Mouse (Mus musculus) testis, adult 2 months (tissue): ENCODE measurements around the gene Cidec. TPM values are rescaled to one million over a fixed set of nuclear protein-coding genes. Genes with fewer than 3 reads are reported as not detected.

Experiments
- H3K27ac ChIP-seq: fragments of 200-500 bp; 2 replicates; pipeline ENCODE4 v1.5.1; 2012; ENCODE audit warnings: low read depth, low read length; ENCODE audit not compliant: control insufficient read depth, insufficient read depth
- H3K27me3 ChIP-seq: fragments of 200-500 bp; 2 replicates; pipeline ENCODE4 v1.6.1; 2012; ENCODE audit warnings: mild to moderate bottlenecking, low read length, moderate library complexity; ENCODE audit not compliant: control insufficient read depth, insufficient read depth
- H3K36me3 ChIP-seq: fragments of 200-500 bp; 2 replicates; pipeline ENCODE4 v1.6.1; 2012; ENCODE audit warnings: mild to moderate bottlenecking, low read length; ENCODE audit not compliant: control insufficient read depth, insufficient read depth
- H3K4me1 ChIP-seq: fragments of 200-500 bp; 2 replicates; pipeline ENCODE4 v1.6.1; 2012; ENCODE audit warnings: low read length; ENCODE audit not compliant: control insufficient read depth, insufficient read depth
- H3K4me3 ChIP-seq: fragments of 200-500 bp; 2 replicates; pipeline ENCODE4 v1.5.1; 2012; ENCODE audit warnings: low read depth, mild to moderate bottlenecking, low read length, moderate library complexity, mixed read lengths; ENCODE audit not compliant: control insufficient read depth
- CTCF ChIP-seq: fragments of 200-500 bp; IDR thresholded peaks from 2 replicates; pipeline ENCODE4 v1.5.1; 2012; ENCODE audit warnings: low read depth, mild to moderate bottlenecking, inconsistent platforms, low read length, moderate library complexity; ENCODE audit not compliant: control insufficient read depth, insufficient read depth, insufficient replicate concordance
- POLR2A ChIP-seq: fragments of 200-500 bp; IDR thresholded peaks from 2 replicates; pipeline ENCODE4 v1.6.1; 2012; ENCODE audit warnings: low read depth, mild to moderate bottlenecking, inconsistent platforms, low read length, moderate library complexity; ENCODE audit not compliant: control insufficient read depth
- polyA plus RNA-seq: library from polyadenylated mRNA; depleted of rRNA; stranded (reverse); fragments of >200 nt; gene quantifications from 2 replicates; pipeline ENCODE4 v1.2.3, GENCODE M21; 2012; rRNA removed

Gene Cidec
- 1.7 and 5.7 TPM in 2 replicates for polyA plus RNA-seq

- no peaks in the 10 kb centered on the region; the same call in 1 of the 2 replicates for H3K4me1 ChIP-seq
- H3K4me3 ChIP-seq, result no peak within 1 kb of the TSS
- no peaks in the 10 kb centered on the region for H3K36me3 ChIP-seq
- H3K27ac ChIP-seq, result no peak within 1 kb of the TSS
- H3K27me3 ChIP-seq, result no peaks in the 10 kb centered on the region
- TF ChIP-seq POLR2A, result no peak
- no peak for TF ChIP-seq CTCF
Observed at GRCm38 (mm10) chr6:113435664-113436205, at the start of gene Cidec. Gene Cidec, minus strand, starts transcription at chr6:113435760.

- H3K27ac ChIP-seq, result peak overlapping the region; percentile 52; the same call in 1 of the 2 replicates
- no peaks in the 10 kb centered on the region for H3K27me3 ChIP-seq
- TF ChIP-seq CTCF (no peak), POLR2A (no peak)
- H3K36me3 ChIP-seq, result no peaks in the 10 kb centered on the region
- peak overlapping the region; percentile 84 for H3K4me3 ChIP-seq
- H3K4me1 ChIP-seq, result peaks cover 10% of the 10 kb centered on the region
Observed at GRCm38 (mm10) chr6:113483729-113484128, 48.2 kb upstream of the Cidec start.

GRCm38 (mm10) chr6:113483100-113483615 lies 47.6 kb upstream of the Cidec start, which contains the start of gene Creld1:
Gene Creld1, plus strand, starts transcription at chr6:113483297.
- no peaks in the 10 kb centered on the region for H3K27me3 ChIP-seq
- peaks cover 10% of the 10 kb centered on the region for H3K4me1 ChIP-seq

GRCm38 (mm10) chr6:113482477-113483099 lies 47.0 kb upstream of the Cidec start:
- TF ChIP-seq POLR2A (no peak), CTCF (no peak)
- Histone ChIP-seq H3K36me3 (no peaks in the 10 kb centered on the region), H3K4me3 (peak overlapping the region; percentile 84), H3K4me1 (peaks cover 10% of the 10 kb centered on the region), H3K27me3 (no peaks in the 10 kb centered on the region), H3K27ac (no peak overlapping the region)

More at GRCm38 (mm10) chr6:113483100-113483615, 47.6 kb upstream of the Cidec start, which contains the start of gene Creld1:
- Histone ChIP-seq H3K36me3 (no peaks in the 10 kb centered on the region), H3K4me3 (peak within 1 kb of the TSS; percentile 84), H3K27ac (peak within 1 kb of the TSS; percentile 52; the same call in 1 of the 2 replicates)
- 0 out of 2 replicates have a peak, but pooled peaks have one; percentile 14 for TF ChIP-seq POLR2A
- no peak for TF ChIP-seq CTCF

GRCm38 (mm10) chr6:113480555-113481373 lies 45.2 kb upstream of the Cidec start:
- no peak for TF ChIP-seq POLR2A
- no peak for TF ChIP-seq CTCF
- Histone ChIP-seq H3K27ac (no peak overlapping the region), H3K4me3 (no peak overlapping the region), H3K4me1 (peaks cover 10% of the 10 kb centered on the region), H3K36me3 (no peaks in the 10 kb centered on the region), H3K27me3 (no peaks in the 10 kb centered on the region)

- TF ChIP-seq POLR2A, result no peak
- no peak for TF ChIP-seq CTCF
- no peak overlapping the region for H3K27ac ChIP-seq
- no peaks in the 10 kb centered on the region for H3K36me3 ChIP-seq
- no peaks in the 10 kb centered on the region for H3K27me3 ChIP-seq
- H3K4me1 ChIP-seq, result peaks cover 10% of the 10 kb centered on the region
- no peak overlapping the region for H3K4me3 ChIP-seq
Observed at GRCm38 (mm10) chr6:113478906-113479305, 43.3 kb upstream of the Cidec start.

GRCm38 (mm10) chr6:113477353-113477752 lies 41.8 kb upstream of the Cidec start:
- no peak overlapping the region for H3K4me3 ChIP-seq
- H3K4me1 ChIP-seq, result peaks cover 3% of the 10 kb centered on the region
- no peaks in the 10 kb centered on the region for H3K27me3 ChIP-seq
- no peak for TF ChIP-seq CTCF
- TF ChIP-seq POLR2A, result no peak
- no peaks in the 10 kb centered on the region for H3K36me3 ChIP-seq
- H3K27ac ChIP-seq, result no peak overlapping the region
